Mouse (Mus musculus) kidney, postnatal 4 days (tissue): ENCODE results near the gene Faim.

Experiments used
- DNase-seq, 2 experiments: peaks; one replicate each; pipeline ENCODE4 v3.0.0; 2021; ENCODE audit warnings: mixed read lengths in 2 of 2

The Faim gene

DNA sequence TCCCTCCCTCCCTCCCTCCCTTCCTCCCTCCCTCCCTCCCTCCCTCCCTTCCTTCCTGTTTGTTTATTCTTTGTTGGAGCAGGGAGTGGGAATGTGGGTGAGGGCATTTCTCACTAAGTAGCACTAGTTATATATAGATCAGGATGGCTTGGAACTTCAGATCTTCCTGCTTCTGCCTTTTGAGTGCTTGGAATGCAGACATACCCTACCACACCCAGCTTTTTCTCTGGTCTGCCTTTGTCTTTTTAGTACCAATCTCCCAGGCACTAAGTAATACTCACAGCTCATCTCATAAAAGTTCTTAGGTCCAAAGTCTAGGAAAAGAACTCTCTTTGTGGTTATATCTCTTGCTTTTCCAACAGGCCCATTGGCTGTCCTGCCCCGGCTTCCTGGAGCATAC, 10.1 kb upstream of the Faim start:
- DNase-seq, result no peak

- no peak for DNase-seq
These were observed 9.7 kb upstream of the Faim start for GRCm38 (mm10) chr9:98976520-98976919.

GRCm38 (mm10) chr9:98979431-98980416, 6.4 kb upstream of the Faim start:
- peak; percentile 95 for DNase-seq

GRCm38 (mm10) chr9:98986476-98987096, 413 bp downstream of the Faim start:
- no peak for DNase-seq

DNA sequence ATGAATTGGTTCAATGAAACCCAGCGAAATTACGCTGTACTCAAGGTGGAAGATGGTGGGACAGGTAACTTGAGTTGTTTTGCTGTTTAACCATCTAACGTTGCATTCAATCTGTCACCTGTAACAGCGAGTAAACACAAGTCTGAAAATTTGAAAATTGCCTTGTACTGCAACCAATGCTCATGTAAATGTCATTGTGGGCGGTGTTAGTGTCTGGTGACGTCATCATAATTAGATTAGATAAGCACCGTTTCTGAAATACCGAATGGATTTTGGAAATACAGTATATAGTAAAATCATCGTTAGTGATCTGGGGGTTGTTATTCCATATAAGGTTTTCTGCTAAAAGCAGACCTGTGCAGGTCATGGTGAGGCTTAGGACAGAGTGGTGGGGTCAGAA, 958 bp downstream of the Faim start:
- no peak for DNase-seq

GRCm38 (mm10) chr9:98994103-98994502, 7.9 kb downstream of the Faim start:
- no peak for DNase-seq

- DNase-seq, result no peak
These were observed 13.7 kb downstream of the Faim start for GRCm38 (mm10) chr9:98999881-99000339.

GRCm38 (mm10) chr9:99001326-99001725, 15.2 kb downstream of the Faim start:
- DNase-seq, result no peak

DNA sequence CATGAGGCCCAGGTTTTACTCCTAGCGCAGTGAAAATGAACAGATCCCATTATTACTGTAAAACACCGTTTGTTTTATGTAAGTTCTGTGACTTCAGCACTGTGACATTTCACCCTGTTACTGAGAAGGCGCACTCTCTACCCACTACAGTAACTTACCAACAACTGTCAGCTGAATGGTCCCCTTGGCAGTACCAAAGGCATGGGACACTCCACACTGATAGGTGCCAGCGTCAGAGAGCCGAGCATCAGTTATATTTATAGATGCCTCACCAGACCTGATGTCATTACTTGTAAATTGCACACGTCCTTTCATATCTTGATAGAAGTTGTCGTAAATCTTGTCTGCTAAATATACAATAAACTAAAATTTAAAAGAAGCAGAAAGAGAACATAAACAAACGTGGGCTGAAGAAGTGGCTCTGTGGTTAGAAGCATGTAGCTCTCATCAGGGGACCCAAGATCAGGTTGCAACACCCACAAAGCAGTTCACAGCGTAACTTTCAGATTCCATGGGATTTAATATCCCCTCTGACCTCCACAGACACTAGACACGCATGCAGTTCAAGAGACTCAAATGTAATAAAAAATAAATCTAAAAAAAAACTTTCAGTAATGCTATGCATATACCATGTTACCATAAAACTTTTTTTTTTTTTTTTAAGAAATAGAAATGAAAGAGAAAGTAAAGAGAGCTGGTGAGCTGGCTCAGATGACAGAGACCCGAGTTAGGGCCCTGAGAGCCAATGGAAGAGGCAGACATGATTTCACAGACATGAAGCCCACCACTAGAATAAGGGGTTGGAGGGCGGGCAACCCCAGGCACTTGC, 23.1 kb downstream of the Faim start:
- no peak for DNase-seq

DNA sequence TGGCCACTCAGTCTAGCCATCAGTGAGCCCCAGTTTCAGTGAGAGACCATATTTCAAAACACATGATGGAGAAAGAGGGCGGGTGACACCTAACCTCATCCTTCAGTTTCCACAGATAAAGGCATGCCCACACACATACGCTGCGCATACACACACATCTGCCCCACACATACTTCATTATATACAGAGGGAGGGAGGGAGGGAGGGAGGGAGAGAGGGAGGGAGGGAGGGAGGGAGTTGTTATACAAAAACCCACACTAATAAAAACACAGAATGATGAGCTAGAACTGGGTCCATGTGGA, 23.7 kb downstream of the Faim start:
- no peak for DNase-seq

GRCm38 (mm10) chr9:99016301-99016700, 30.1 kb downstream of the Faim start:
- no peak for DNase-seq

DNA sequence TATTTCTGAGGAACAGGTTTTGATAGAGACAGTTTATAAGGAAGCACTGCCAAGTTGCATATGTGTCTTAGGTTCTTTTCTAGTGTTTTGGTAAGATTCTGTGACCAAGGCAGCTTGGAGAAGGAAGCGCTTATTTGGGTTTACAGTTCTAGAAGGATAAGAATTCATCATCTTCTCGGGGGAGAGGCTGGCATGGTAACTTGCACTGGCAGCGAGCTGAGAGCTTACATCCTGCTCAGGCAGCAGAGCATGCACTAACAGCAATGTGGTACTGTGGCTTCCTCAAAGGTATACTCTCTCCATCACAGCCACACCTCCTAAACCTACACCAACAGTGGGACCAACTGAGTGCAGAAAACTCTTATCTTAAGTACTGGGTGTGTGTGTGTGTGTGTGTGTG, 30.6 kb downstream of the Faim start:
- no peak for DNase-seq

GRCm38 (mm10) chr9:99017679-99018078, 31.5 kb downstream of the Faim start:
- peak in 1 of 2 experiments; percentile 25 for DNase-seq

GRCm38 (mm10) chr9:99021166-99021565, 35.0 kb downstream of the Faim start:
- DNase-seq, result no peak

DNA sequence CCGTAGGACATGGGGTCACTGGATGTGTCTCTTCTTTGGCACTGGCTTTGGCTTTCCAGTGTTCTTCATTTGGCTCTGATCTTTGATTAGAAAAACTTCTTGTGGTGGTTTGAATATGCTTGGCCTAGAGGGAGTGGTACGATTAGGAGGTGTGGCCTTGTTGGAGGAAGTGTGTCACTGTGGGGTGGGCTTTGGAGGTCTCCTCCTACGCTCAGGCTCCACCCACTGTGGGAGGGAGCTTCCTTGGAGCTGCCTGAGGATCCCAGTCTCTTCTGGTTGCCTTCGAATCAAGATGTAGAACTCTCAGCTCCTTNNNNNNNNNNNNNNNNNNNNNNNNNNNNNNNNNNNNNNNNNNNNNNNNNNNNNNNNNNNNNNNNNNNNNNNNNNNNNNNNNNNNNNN, 35.6 kb downstream of the Faim start:
- DNase-seq, result no peak

DNA sequence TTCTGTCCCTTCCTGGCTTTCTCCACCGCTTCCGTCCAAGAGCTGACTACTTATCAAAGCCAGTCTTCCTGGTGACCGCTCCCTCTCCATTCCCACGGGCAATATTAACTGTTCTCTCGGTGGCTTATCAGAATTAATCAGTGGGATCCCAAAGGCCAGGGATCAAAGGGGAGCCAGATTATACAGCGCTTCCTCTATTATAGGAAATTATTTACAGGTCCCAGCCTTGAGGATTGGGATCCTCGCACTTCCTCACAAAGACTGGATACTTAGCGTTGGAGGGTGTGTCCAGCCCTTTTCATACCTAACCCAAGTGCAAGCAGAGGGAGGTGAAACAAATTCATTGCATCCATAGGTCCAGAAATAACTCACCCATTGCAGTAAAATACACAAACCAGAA, 45.9 kb downstream of the Faim start:
- no peak for DNase-seq

DNA sequence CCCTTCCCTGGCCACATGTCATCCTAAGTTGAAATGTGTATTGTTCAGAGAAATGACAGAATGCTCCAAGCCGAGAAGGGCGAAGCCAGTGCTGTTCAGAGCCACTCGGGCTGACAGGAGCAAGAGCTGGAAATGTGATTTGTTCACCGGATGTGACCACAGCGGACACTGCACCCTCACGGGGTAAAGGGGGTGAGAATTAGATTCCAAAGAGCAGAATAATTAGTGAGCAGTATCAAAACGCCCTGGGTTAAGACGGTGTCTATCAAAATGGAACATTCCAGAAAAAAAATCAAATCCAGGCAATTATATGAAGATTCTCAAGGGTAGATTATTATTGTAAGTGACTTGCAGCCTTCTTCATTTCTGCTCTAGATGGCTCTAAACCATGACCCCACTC, 47.9 kb downstream of the Faim start:
- no peak for DNase-seq

DNA sequence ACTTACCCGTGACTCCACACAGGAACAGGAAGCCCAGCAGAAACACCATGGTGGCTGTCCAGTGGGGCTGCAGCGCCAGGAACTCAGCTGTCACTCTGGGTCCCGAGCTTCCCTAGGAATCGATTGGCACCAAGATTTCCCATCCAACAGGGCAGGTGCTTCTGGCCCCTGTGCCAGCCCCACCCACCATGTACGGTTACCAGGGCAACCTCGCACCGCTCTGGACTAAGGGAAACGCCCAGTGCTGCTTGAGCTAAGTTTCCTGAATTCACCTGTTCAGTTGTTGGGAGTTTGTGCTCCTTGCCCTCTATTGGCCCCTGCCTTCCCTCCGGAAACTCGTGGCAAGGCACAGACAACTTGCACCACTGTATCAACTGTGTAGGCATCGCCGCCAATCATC, 49.4 kb downstream of the Faim start, which contains the start of gene Gm1123:
Gene Gm1123, minus strand, starts transcription at position 141 of the 400 bp plus-strand sequence.
- no peak for DNase-seq

DNA sequence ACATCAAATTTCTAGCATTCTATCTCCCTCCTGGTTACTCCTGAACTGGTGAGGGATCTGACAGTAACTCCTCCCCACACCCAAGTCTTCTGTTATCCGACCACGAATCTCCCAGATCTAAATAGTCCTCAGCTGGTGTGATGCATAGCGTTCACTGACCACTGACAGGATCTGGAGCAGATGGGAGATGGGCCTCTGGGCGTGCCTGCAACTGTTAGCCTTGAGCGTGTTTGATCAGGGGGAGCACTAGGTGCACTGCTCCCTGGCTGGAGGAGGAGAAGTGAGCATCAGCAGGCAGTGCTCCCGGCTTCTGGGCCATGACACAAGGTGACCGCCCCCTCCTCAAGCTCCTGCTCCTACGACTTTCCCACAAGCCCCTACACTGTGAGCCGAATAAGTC, 55.8 kb downstream of the Faim start:
- DNase-seq, result no peak

DNA sequence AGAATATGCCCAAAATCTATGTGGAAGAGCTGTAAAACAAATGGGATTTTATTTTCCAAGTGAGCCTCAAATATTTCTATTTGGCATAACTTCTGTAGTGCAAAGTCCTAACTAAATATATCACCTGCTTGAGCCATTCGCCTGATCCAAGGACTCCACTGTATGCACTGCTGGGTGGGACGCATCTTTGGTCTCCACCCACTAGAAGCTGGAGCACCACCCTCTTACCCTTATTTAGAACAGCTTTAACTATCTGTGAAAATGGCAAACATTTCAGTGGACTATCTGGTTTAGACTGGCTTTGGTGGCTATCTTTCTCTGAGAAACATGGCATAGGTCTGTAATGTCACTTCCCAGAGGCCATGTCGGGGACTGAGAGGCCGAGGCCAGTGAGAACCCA, 56.5 kb downstream of the Faim start:
- no peak for DNase-seq

GRCm38 (mm10) chr9:99044761-99045160, 58.6 kb downstream of the Faim start:
- no peak for DNase-seq

DNA sequence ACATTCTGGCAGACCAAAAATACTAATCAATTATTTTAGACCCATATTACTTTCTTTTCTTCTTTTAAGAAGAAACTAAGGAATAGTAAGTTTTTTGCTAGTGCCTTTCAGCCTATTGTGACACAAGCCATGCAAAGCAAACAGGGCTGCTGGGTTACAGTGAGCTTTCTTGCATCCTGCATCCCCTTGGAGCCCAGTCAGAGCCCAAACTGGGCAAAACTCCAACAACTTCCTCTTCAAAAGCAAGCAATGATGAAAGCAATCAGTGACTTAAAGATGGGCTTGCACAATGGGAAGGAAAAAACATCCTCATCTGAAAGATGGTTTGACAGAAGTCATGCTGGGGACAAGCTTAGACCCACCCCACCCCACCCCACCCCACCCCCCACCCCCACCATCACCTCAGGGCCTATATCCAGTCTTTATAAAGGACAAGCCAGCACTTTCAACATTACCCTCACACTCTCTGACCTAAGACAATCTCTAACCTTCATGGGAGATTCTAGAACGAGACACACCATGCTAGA, 62.6 kb downstream of the Faim start:
- DNase-seq, result peak; percentile 20 to 41

DNA sequence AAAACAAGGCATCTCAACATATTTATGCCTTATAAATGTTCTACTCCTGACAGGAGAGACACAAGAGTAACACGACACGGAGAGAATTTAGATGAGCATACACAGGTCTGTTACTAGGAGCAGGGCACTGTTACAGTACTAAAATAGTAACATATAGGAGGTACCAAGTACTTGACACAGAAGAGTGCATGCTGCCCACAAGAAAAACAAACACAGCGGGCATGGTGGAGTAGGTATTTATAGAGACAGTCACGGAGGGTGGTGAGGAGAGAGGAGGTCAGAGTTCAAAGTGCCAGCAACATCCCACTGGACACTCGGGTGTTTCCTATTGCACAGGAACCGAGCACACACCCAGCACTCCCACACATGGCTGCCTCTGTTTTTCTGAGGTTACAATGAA, 63.6 kb downstream of the Faim start:
- peak; percentile 8 to 14 for DNase-seq
